Mouse (Mus musculus) heart, embryonic 16.5 days (tissue): Measurements from ENCODE around the gene Rims3. TPM values are rescaled to one million over a fixed set of nuclear protein-coding genes. Genes with fewer than 3 reads are reported as not detected.

ENCODE experiments used
- ATAC-seq: fragments of 200-750 bp; cut with Nextera tagmentation; replicated peaks from 2 replicates; pipeline ENCODE4 v1.8.0; 2017; ENCODE audit warnings: moderate number of reproducible peaks; ENCODE audit not compliant: insufficient read depth, low FRiP score; ENCODE audit errors: extremely low read depth
- H3K27ac ChIP-seq: fragments of 300-500 bp; sonication (generic); 2 replicates; pipeline ENCODE4 v1.5.1; 2014; ENCODE audit warnings: mild to moderate bottlenecking, low read length, control low read depth, moderate library complexity
- H3K27me3 ChIP-seq: fragments of 300-500 bp; sonication (generic); 2 replicates; pipeline ENCODE4 v1.6.1; 2014; ENCODE audit warnings: low read length, mixed read lengths; ENCODE audit not compliant: control insufficient read depth, insufficient read depth
- H3K36me3 ChIP-seq: fragments of 300-500 bp; sonication (generic); 2 replicates; pipeline ENCODE4 v1.6.1; 2014; ENCODE audit not compliant: control insufficient read depth, insufficient read depth
- H3K4me1 ChIP-seq: fragments of 300-500 bp; sonication (generic); 2 replicates; pipeline ENCODE4 v1.6.1; 2014; ENCODE audit warnings: low read length, mixed read lengths; ENCODE audit not compliant: control insufficient read depth, insufficient read depth
- H3K4me2 ChIP-seq: fragments of 300-500 bp; sonication (generic); 2 replicates; pipeline ENCODE4 v1.6.1; 2014; ENCODE audit warnings: low read depth, mild to moderate bottlenecking, control low read depth, low read length
- H3K4me3 ChIP-seq: fragments of 300-500 bp; sonication (generic); 2 replicates; pipeline ENCODE4 v1.5.1; 2014; ENCODE audit warnings: mild to moderate bottlenecking, control low read depth, low read length
- H3K9ac ChIP-seq: fragments of 300-500 bp; sonication (generic); 2 replicates; pipeline ENCODE4 v1.6.1; 2014; ENCODE audit warnings: low read length, control low read depth
- H3K9me3 ChIP-seq: fragments of 300-500 bp; sonication (generic); replicated peaks from 2 replicates; pipeline ENCODE4 v1.6.1; 2016; ENCODE audit warnings: low read length; ENCODE audit not compliant: control insufficient read depth
- WGBS: fragments of 180-500 bp; shearing (Covaris S2); extraction: QIAGEN DNeasy Blood & Tissue Kit; methylation state at CpG from one replicate; pipeline ENCODE4 v1.1.7; 2014; 5-methylcytosine and 5-hydroxymethylcytosine counted together
- polyA plus RNA-seq: library from polyadenylated mRNA; unstranded; fragments of >200 nt; fragmentation: Nextera tagmentation; extraction: Ambion mirVana; gene quantifications from 2 replicates; pipeline ENCODE4 v1.2.1, GENCODE M21; 2015

Rims3 gene
- polyA plus RNA-seq, 1 experiment from 2014 or later, result 0.18 TPM

- WGBS, result 59% methylated on average over 8 of the region's 8 CpGs
- no peak overlapping the region for H3K9ac ChIP-seq
- H3K9me3 ChIP-seq, result no peaks in the 10 kb centered on the region
- no peak overlapping the region for H3K4me2 ChIP-seq
- H3K27me3 ChIP-seq, result no peaks in the 10 kb centered on the region
- no peak overlapping the region for H3K27ac ChIP-seq
- H3K4me3 ChIP-seq, result no peak overlapping the region
- no peaks in the 10 kb centered on the region for H3K4me1 ChIP-seq
- ATAC-seq, result no peak; the same call in 1 of the 2 replicates
- H3K36me3 ChIP-seq, result no peaks in the 10 kb centered on the region
These were observed 58.8 kb downstream of the Rims3 start for GRCm38 (mm10) chr4:120913443-120913842.

DNA sequence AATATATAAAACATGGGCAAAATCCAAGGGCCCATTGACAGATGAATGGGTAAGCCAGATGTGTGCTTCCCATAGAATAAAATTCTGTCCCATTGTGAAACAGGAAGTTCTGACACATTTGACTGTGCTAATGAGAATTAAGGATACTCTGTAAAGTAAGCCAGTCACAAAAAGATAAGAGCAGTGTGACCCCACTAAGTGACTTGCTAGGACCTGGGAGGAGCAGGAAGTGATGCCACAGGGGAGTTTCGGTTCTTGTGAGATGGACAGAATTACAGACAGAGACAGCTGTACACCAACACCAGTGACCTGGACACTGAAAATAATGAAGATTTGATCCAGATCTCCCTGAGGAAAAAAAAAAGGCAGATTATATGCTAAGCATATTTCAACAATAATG lies 59.2 kb downstream of the Rims3 start:
- no peak overlapping the region for H3K4me2 ChIP-seq
- 65% methylated on average over 1 of the region's 1 CpGs for WGBS
- H3K36me3 ChIP-seq, result no peaks in the 10 kb centered on the region
- H3K27ac ChIP-seq, result no peak overlapping the region
- H3K27me3 ChIP-seq, result no peaks in the 10 kb centered on the region
- no peak overlapping the region for H3K4me3 ChIP-seq
- no peak overlapping the region for H3K9ac ChIP-seq
- ATAC-seq, result no peak; the same call in 1 of the 2 replicates
- H3K9me3 ChIP-seq, result no peaks in the 10 kb centered on the region
- H3K4me1 ChIP-seq, result no peaks in the 10 kb centered on the region

GRCm38 (mm10) chr4:120914501-120914900 lies 59.9 kb downstream of the Rims3 start:
- Histone ChIP-seq H3K4me2 (no peak overlapping the region), H3K27ac (no peak overlapping the region), H3K9ac (no peak overlapping the region), H3K4me3 (no peak overlapping the region), H3K9me3 (no peaks in the 10 kb centered on the region), H3K27me3 (no peaks in the 10 kb centered on the region), H3K4me1 (no peaks in the 10 kb centered on the region), H3K36me3 (no peaks in the 10 kb centered on the region)
- ATAC-seq, result no peak
- WGBS, result 71% methylated on average over 4 of the region's 4 CpGs

- Histone ChIP-seq H3K36me3 (peaks cover 22% of the 10 kb centered on the region), H3K27me3 (no peaks in the 10 kb centered on the region), H3K4me1 (peaks cover 12% of the 10 kb centered on the region; the same call in 1 of the 2 replicates), H3K4me2 (no peak overlapping the region), H3K9me3 (no peaks in the 10 kb centered on the region), H3K27ac (no peak overlapping the region), H3K9ac (no peak overlapping the region), H3K4me3 (no peak overlapping the region)
- WGBS, result 90% methylated on average over 8 of the region's 8 CpGs
- no peak for ATAC-seq
These were observed 66.8 kb downstream of the Rims3 start for GRCm38 (mm10) chr4:120921461-120921860.

- Histone ChIP-seq H3K36me3 (peaks cover 22% of the 10 kb centered on the region), H3K27me3 (no peaks in the 10 kb centered on the region), H3K27ac (peak within 1 kb of the TSS; percentile 93), H3K4me2 (peak within 1 kb of the TSS; percentile 80), H3K9ac (peak within 1 kb of the TSS; percentile 76), H3K4me1 (peaks cover 12% of the 10 kb centered on the region; the same call in 1 of the 2 replicates), H3K4me3 (peak within 1 kb of the TSS; percentile 62), H3K9me3 (no peaks in the 10 kb centered on the region)
- ATAC-seq, result peak; percentile 99
- WGBS, result under 1% methylated on average over 33 of the region's 33 CpGs
These were observed 70.1 kb downstream of the Rims3 start, which contains the start of gene Exo5 for GRCm38 (mm10) chr4:120924554-120925299. Gene Exo5 (minus strand): TSS chr4:120925017.

DNA sequence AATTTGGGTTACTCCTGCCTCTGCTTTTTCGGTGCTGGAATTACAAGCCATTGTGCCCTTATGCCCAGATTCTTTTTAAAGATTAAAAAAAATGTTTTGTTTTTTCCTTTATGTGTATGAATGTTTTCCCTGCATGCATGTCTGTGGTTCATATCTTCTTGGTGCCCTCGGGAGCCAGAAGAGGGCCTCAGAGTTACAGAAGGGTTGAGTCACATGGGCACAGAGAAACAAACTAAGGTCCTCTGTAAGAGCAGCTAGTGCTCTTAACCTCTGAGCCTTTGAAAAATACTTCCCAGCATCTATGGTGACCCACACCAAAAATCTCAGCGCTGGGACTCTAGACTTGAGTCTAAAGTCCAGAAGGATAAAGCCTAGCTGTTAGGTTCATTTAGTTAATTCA lies 70.8 kb downstream of the Rims3 start:
- 15% methylated on average over 3 of the region's 3 CpGs for WGBS
- peak; percentile 63; the same call in 1 of the 2 replicates for ATAC-seq

GRCm38 (mm10) chr4:120928686-120929085 lies 74.1 kb downstream of the Rims3 start:
- ATAC-seq, result no peak
- peaks cover 8% of the 10 kb centered on the region; the same call in 1 of the 2 replicates for H3K4me1 ChIP-seq
- no peak overlapping the region for H3K4me2 ChIP-seq
- 81% methylated on average over 3 of the region's 3 CpGs for WGBS
- no peaks in the 10 kb centered on the region for H3K27me3 ChIP-seq
- H3K4me3 ChIP-seq, result no peak overlapping the region
- no peak overlapping the region for H3K9ac ChIP-seq
- H3K27ac ChIP-seq, result no peak overlapping the region
- H3K36me3 ChIP-seq, result peaks cover 16% of the 10 kb centered on the region
- peaks cover 10% of the 10 kb centered on the region for H3K9me3 ChIP-seq

More for the DNA sequence above, 70.8 kb downstream of the Rims3 start:
- Histone ChIP-seq H3K9ac (peak overlapping the region; percentile 76), H3K27ac (peak overlapping the region; percentile 93), H3K9me3 (peaks cover 2% of the 10 kb centered on the region), H3K27me3 (no peaks in the 10 kb centered on the region), H3K36me3 (peaks cover 21% of the 10 kb centered on the region), H3K4me1 (peaks cover 12% of the 10 kb centered on the region; the same call in 1 of the 2 replicates), H3K4me2 (peak overlapping the region; percentile 80), H3K4me3 (peak overlapping the region; percentile 62)

- Histone ChIP-seq H3K27ac (no peak overlapping the region), H3K4me1 (no peaks in the 10 kb centered on the region), H3K9ac (no peak overlapping the region), H3K36me3 (peaks cover 22% of the 10 kb centered on the region), H3K4me2 (no peak overlapping the region), H3K4me3 (no peak overlapping the region), H3K27me3 (no peaks in the 10 kb centered on the region), H3K9me3 (peaks cover 10% of the 10 kb centered on the region)
- ATAC-seq, result no peak
- WGBS, result 93% methylated on average over 18 of the region's 18 CpGs
These were observed 76.1 kb downstream of the Rims3 start for GRCm38 (mm10) chr4:120930736-120931135.

DNA sequence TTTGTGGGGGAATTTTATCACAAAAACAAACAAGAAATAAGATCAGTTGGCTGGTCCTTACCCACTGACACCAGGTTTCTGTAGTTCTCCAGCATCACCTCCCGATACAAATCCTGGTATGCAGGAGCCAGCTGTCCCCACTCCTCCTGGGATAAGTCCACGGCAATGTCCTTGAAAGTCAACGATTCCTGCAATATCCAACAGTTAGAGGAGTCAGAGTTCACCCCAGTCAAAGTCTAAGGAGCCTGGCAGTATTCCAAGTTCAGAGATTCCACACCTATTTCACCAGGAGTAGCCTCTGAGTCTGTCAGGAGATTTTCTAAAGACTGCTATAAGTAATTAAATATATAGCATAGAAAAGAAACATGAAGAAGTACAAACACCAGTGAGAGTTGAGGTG lies 80.4 kb downstream of the Rims3 start:
- ATAC-seq, result no peak
- Histone ChIP-seq H3K9me3 (peaks cover 10% of the 10 kb centered on the region), H3K4me2 (no peak overlapping the region), H3K4me1 (no peaks in the 10 kb centered on the region), H3K4me3 (no peak overlapping the region), H3K36me3 (peaks cover 22% of the 10 kb centered on the region), H3K27me3 (no peaks in the 10 kb centered on the region), H3K9ac (no peak overlapping the region), H3K27ac (no peak overlapping the region)
- WGBS, result 51% methylated on average over 3 of the region's 3 CpGs
